Mouse (Mus musculus): ENCODE measurements at regions not wholly inside any gene's neighbourhood (a gene's known extent, or its start where the extent isn't known, plus 50 kb on each side); places are given as distances from the start of the nearest gene placed in this dataset.
A peak's percentile ranks its signal among the peaks of the same experiment; 100 is the strongest.

DNA sequence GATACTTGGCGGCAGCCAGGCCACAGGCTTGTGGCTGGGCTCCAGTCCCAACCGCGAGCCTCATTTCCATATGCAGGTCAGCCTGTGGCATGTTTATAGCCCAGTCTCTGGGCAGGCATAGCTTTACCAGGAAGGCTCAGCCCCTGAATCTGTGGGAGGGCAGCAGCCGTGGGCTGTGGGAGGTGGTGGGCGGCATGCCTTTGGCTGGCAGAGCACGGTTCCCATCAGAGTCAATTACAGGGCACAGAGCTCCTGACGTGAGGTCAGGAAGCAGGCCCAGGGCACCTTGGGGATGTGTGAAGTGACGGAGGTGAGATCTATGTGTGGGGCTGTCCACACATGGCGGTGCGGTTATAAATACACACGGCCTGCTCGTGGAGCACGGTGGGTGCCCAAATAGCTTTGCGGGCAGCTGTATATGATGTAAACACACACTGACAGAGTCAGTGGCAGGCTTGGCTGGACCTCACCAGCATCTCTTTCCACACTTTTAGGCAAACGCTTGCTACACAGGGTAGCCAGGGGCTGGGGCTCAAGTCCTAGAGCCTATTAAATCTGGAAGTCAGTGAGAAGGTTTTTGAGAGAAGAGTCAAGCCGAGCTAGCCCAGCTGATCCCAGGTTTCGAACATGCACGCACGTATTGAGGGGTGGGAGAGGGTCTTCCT lies 71.8 kb downstream of the Gm525 start:
- Histone ChIP-seq H3K4me3 (no peak overlapping the region), H3K9ac (replicated peaks) (no peak overlapping the region), H3K4me1 (peaks cover 4% of the 10 kb centered on the region; the same call in 1 of the 2 replicates), H3K27me3 (no peaks in the 10 kb centered on the region), H3K27ac (replicated peaks) (no peak overlapping the region), H3K36me3 (no peaks in the 10 kb centered on the region), H3K4me2 (replicated peaks) (no peak overlapping the region), H3K9me3 (no peaks in the 10 kb centered on the region)
- 70% methylated on average over 19 of the region's 19 CpGs for WGBS
- ATAC-seq (ENCODE audit: low FRiP score, low read depth), result no peak

DNA sequence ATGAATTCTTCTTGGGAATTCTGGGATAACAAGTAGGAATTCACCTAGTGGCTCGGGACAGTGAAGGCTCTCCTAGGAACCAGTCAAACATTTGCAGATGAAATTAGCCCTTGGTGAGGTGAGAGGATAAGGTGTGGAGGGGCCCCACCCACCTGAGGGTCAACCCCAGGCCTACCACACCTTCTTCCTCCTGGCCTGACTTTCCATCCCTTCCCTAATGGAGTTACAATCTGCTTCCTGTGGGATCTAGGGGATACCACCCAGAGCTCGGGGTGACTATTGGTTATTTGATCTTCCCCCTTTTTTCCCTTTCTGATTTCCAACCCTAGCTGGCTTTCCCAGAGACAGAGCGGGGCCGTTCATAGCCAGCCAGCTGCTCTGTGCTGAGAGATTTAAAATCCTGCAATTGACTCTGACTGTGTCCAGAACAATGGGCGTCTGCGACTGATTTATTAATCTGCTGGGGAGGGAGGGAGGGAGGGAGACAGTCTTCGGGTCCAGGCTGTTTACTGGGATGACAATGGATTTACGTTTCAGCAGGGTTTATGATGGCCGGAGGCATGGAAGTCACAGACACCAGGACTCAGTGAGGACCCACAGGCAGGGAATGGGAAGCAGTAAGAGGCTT lies 69.0 kb downstream of the Gm525 start:
- H3K9ac ChIP-seq (replicated peaks), result no peak overlapping the region
- H3K4me1 ChIP-seq, result peaks cover 4% of the 10 kb centered on the region; the same call in 1 of the 2 replicates
- H3K27ac ChIP-seq (replicated peaks), result no peak overlapping the region
- peak overlapping the region; percentile 26; the same call in 1 of the 2 replicates for H3K4me2 ChIP-seq (replicated peaks)
- H3K9me3 ChIP-seq, result no peaks in the 10 kb centered on the region
- H3K36me3 ChIP-seq, result no peaks in the 10 kb centered on the region
- ATAC-seq (ENCODE audit: low FRiP score, low read depth), result no peak
- no peak overlapping the region for H3K4me3 ChIP-seq
- H3K27me3 ChIP-seq, result no peaks in the 10 kb centered on the region
- WGBS, result 35% methylated on average over 9 of the region's 9 CpGs

Data from midbrain, embryonic 12.5 days (tissue).